Mouse (Mus musculus) ES-Bruce4 (cell line): ENCODE results near the gene Timm8a2.

ENCODE experiments used
- CTCF ChIP-seq: IDR thresholded peaks from one replicate; pipeline ENCODE4 v1.8.1; 2011; ENCODE audit warnings: low read depth, low read length
- POLR2A ChIP-seq: IDR thresholded peaks from one replicate; pipeline ENCODE4 v1.8.1; 2011; ENCODE audit warnings: low read length; ENCODE audit not compliant: insufficient read depth

DNA sequence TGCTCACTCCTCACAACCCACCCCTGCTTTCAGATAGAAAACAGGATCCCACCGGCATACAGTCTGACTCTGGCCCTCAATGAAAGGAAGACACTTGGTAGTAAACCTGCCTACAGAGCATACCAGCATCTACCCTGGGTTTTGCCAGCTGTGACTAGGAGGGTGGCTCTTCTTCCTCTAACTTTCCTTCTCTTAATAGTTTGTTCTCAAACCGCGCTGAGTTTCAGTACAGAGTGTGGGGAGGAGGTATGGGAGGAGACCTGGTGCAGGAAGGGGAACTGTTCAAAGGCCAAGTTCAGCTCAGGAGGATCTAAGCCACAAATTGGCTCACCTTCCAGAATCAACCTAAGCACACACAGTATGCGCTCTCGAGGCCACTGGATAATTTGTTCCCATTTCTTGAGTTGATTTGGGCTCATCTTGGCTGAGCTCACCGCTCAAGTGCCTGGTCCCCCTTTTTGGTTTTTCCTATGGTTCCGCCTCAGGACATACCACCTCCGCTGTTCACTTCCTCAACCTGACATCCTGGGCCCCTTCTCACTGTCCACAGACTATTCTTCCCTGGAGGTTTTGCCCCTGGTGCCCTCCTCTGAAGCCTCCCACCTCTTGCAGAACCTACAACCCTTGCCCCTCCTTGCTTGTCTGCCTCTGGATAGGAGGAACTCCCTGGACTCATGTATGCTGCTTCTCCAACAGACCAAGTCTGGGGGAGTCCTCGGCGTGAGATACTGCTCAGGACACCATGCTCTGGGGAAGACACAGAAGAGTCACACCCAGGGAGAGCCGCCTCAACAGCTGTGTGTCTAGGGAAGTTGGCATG, 5.3 kb upstream of the Timm8a2 start:
- no peak for TF ChIP-seq POLR2A
- no peak for TF ChIP-seq CTCF
